In genomic region chr3:96727343-96727827, GRCm38 (mm10) we compare ENCODE assay signal across 8 mouse cellular contexts. TPM values are rescaled to one million over a fixed set of nuclear protein-coding genes. Genes with fewer than 3 reads are reported as not detected.
A peak's percentile ranks its signal among the peaks of the same experiment; 100 is the strongest.
DNase-seq lines count a peak whose midpoint lies in the region; ATAC-seq lines count a peak whose summit lies in the region.

TSS of gene Polr3c (minus strand) at chr3:96727628.
TSS of gene Rnf115 (plus strand) at chr3:96727664.

- H3K36me3 ChIP-seq in forebrain, embryonic 11.5 days (ENCODE audit: control insufficient read depth, insufficient read depth, low read length), result no peaks in the 10 kb centered on the region; the same call in 1 of the 2 replicates
- no peaks in the 10 kb centered on the region for H3K36me3 ChIP-seq in heart, embryonic 16.5 days (ENCODE audit: control insufficient read depth, insufficient read depth)
- H3K36me3 ChIP-seq in liver, embryonic 15.5 days (replicated peaks), result peaks cover 15% of the 10 kb centered on the region
- H3K36me3 ChIP-seq in neural tube, embryonic 12.5 days, result peaks cover 13% of the 10 kb centered on the region

- H3K27ac ChIP-seq in forebrain, embryonic 11.5 days (ENCODE audit: low read depth, low read length), result peak within 1 kb of the TSS; percentile 50; the same call in 1 of the 2 replicates
- peak within 1 kb of the TSS; percentile 88 for H3K27ac ChIP-seq in heart, embryonic 16.5 days (ENCODE audit: low read length)
- peak within 1 kb of the TSS; percentile 88 for H3K27ac ChIP-seq in liver, embryonic 15.5 days (replicated peaks)
- H3K27ac ChIP-seq in neural tube, embryonic 12.5 days, result peak within 1 kb of the TSS; percentile 32; the same call in 1 of the 2 replicates

- under 1% methylated on average over 32 of the region's 52 CpGs for WGBS in forebrain, embryonic 11.5 days
- WGBS in heart, embryonic 16.5 days, result 0% methylated on average over 48 of the region's 52 CpGs
- WGBS in liver, embryonic 15.5 days (ENCODE audit: insufficient replicate concordance), result 0% methylated on average over 52 of the region's 52 CpGs
- WGBS in neural tube, embryonic 12.5 days, result under 1% methylated on average over 52 of the region's 52 CpGs

- DNase-seq in CD8-positive naive resting alpha-beta T cell, adult 2 months (ENCODE audit: low read depth in 2 of 2, low spot score in 2 of 2), result peak; percentile 81 to 86
- peak; percentile 85 for DNase-seq in c-Kit-positive CD71-negative TER-119-negative erythroid progenitor cells, embryonic 14.5 days (ENCODE audit: low read depth)
- DNase-seq in forebrain, embryonic 11.5 days (ENCODE audit: low spot score), result peak; percentile 98
- DNase-seq in kidney, postnatal 36 days, result peak; percentile 97 to 98
- DNase-seq in telencephalon, adult 2 months (ENCODE audit: low read depth, low spot score), result peak; percentile 93

- peak within 1 kb of the TSS; percentile 68 for H3K9ac ChIP-seq in forebrain, embryonic 11.5 days (ENCODE audit: low read length)
- peak within 1 kb of the TSS; percentile 91 for H3K9ac ChIP-seq in heart, embryonic 16.5 days (ENCODE audit: low read length)
- H3K9ac ChIP-seq in liver, embryonic 15.5 days, result peak within 1 kb of the TSS; percentile 94
- H3K9ac ChIP-seq in neural tube, embryonic 12.5 days, result peak within 1 kb of the TSS; percentile 87

- peak within 1 kb of the TSS; percentile 66 for H3K4me2 ChIP-seq in forebrain, embryonic 11.5 days (ENCODE audit: low read depth, low read length, severe bottlenecking)
- peak within 1 kb of the TSS; percentile 74 for H3K4me2 ChIP-seq in heart, embryonic 16.5 days (ENCODE audit: low read depth, low read length)
- H3K4me2 ChIP-seq in liver, embryonic 15.5 days, result peak within 1 kb of the TSS; percentile 81
- H3K4me2 ChIP-seq in neural tube, embryonic 12.5 days (replicated peaks), result peak within 1 kb of the TSS; percentile 78

- H3K9me3 ChIP-seq in forebrain, embryonic 11.5 days (ENCODE audit: control insufficient read depth, low read length), result no peaks in the 10 kb centered on the region
- H3K9me3 ChIP-seq in heart, embryonic 16.5 days (replicated peaks; ENCODE audit: control insufficient read depth, low read length), result no peaks in the 10 kb centered on the region
- H3K9me3 ChIP-seq in liver, embryonic 15.5 days (replicated peaks), result no peaks in the 10 kb centered on the region
- no peaks in the 10 kb centered on the region for H3K9me3 ChIP-seq in neural tube, embryonic 12.5 days

- peak; percentile 99 for ATAC-seq in forebrain, embryonic 11.5 days (replicated peaks; ENCODE audit: low FRiP score)
- ATAC-seq in heart, embryonic 16.5 days (replicated peaks; ENCODE audit: extremely low read depth, insufficient read depth, low FRiP score), result peak; percentile 99
- peak; percentile 98 for ATAC-seq in liver, embryonic 15.5 days (ENCODE audit: insufficient read depth)
- peak; percentile 99 for ATAC-seq in neural tube, embryonic 12.5 days (ENCODE audit: low FRiP score, low read depth)

- H3K4me1 ChIP-seq in forebrain, embryonic 11.5 days (replicated peaks; ENCODE audit: control insufficient read depth, insufficient read depth, low read length), result peaks cover 9% of the 10 kb centered on the region; the same call in 1 of the 2 replicates
- H3K4me1 ChIP-seq in heart, embryonic 16.5 days (ENCODE audit: control insufficient read depth, insufficient read depth, low read length), result peaks cover 25% of the 10 kb centered on the region
- H3K4me1 ChIP-seq in liver, embryonic 15.5 days (replicated peaks), result peaks cover 44% of the 10 kb centered on the region
- H3K4me1 ChIP-seq in neural tube, embryonic 12.5 days, result peaks cover 26% of the 10 kb centered on the region

- peak within 1 kb of the TSS; percentile 90 for H3K4me3 ChIP-seq in forebrain, embryonic 11.5 days (ENCODE audit: low read depth, low read length)
- H3K4me3 ChIP-seq in heart, embryonic 16.5 days (ENCODE audit: low read length), result peak within 1 kb of the TSS; percentile 90
- H3K4me3 ChIP-seq in liver, embryonic 15.5 days (replicated peaks), result peak within 1 kb of the TSS; percentile 93
- H3K4me3 ChIP-seq in neural tube, embryonic 12.5 days, result peak within 1 kb of the TSS; percentile 85

- no peaks in the 10 kb centered on the region for H3K27me3 ChIP-seq in forebrain, embryonic 11.5 days (ENCODE audit: control insufficient read depth, insufficient read depth, low read length)
- no peaks in the 10 kb centered on the region for H3K27me3 ChIP-seq in heart, embryonic 16.5 days (ENCODE audit: control insufficient read depth, insufficient read depth, low read length)
- H3K27me3 ChIP-seq in liver, embryonic 15.5 days, result no peaks in the 10 kb centered on the region
- no peaks in the 10 kb centered on the region for H3K27me3 ChIP-seq in neural tube, embryonic 12.5 days (replicated peaks)

RNA-seq across cellular contexts. Expression of gene Polr3c, which starts in this region (rescaled TPM):
- 41.9 and 44.1 TPM in 2 replicates for polyA plus RNA-seq in forebrain, embryonic 11.5 days (2014; fragmentation: Nextera tagmentation; extraction: Ambion mirVana)
- polyA plus RNA-seq in heart, embryonic 16.5 days (2015; fragmentation: Nextera tagmentation; extraction: Ambion mirVana), result 28.1 and 31.0 TPM in 2 replicates
- 19.8 and 21.3 TPM in 2 replicates for polyA plus RNA-seq in liver, embryonic 15.5 days (2015; fragmentation: Nextera tagmentation; extraction: Ambion mirVana)
- polyA plus RNA-seq in neural tube, embryonic 12.5 days (2016; fragmentation: Nextera tagmentation; extraction: Ambion mirVana), result 33.9 and 40.3 TPM in 2 replicates

RNA-seq across cellular contexts. Expression of gene Rnf115, which starts in this region (rescaled TPM):
- polyA plus RNA-seq in forebrain, embryonic 11.5 days (2014; fragmentation: Nextera tagmentation; extraction: Ambion mirVana), result 84.8 and 95.3 TPM in 2 replicates
- polyA plus RNA-seq in heart, embryonic 16.5 days (2015; fragmentation: Nextera tagmentation; extraction: Ambion mirVana), result 36.9 and 39.7 TPM in 2 replicates
- 26.4 and 27.8 TPM in 2 replicates for polyA plus RNA-seq in liver, embryonic 15.5 days (2015; fragmentation: Nextera tagmentation; extraction: Ambion mirVana)
- polyA plus RNA-seq in neural tube, embryonic 12.5 days (2016; fragmentation: Nextera tagmentation; extraction: Ambion mirVana), result 78.6 and 81.4 TPM in 2 replicates

Comparison
In these comparisons a context has a peak if more than half of its experiments do, and no peak if none do; other contexts are left out.
1. Peak in every context shown above with its lines: DNase-seq, ATAC-seq, H3K4me3 ChIP-seq and H3K27ac ChIP-seq.
2. H3K27ac ChIP-seq: peak in every context shown above with its lines; median percentile 88 in heart, embryonic 16.5 days; 88 in liver, embryonic 15.5 days; 50 in forebrain, embryonic 11.5 days; 32 in neural tube, embryonic 12.5 days.